Mouse (Mus musculus) left cerebral cortex, postnatal 4 days (tissue): Measurements from ENCODE around the gene Msx2. TPM values are rescaled to one million over a fixed set of nuclear protein-coding genes. Genes with fewer than 3 reads are reported as not detected.

Source experiments
- DNase-seq: peaks from one replicate; pipeline ENCODE4 v3.0.0-alpha.2; 2022
- intact Hi-C: fragments of 180-260 bp; cut with DNase I; formaldehyde crosslinking; loops from one replicate; pipeline ENCODE4 v1.15.1; 2025
- total RNA-seq, 2 experiments: library from RNA; stranded (reverse); gene quantifications; 2 replicates each; pipeline ENCODE4 v1.2.3; 2021

Msx2 gene
- under 1 TPM; 0.60 to 0.74 TPM for total RNA-seq

- intact Hi-C loops: no loop called here
- DNase-seq: peak; percentile 87
These were observed at the start of gene Msx2 for GRCm38 (mm10) chr13:53472614-53473124. TSS of gene Msx2 (minus strand) at chr13:53473074.

GRCm38 (mm10) chr13:53521468-53521867 is 48.6 kb upstream of the Msx2 start:
- intact Hi-C loops: no loop called here
- DNase-seq: no peak

GRCm38 (mm10) chr13:53520343-53520937 is 47.6 kb upstream of the Msx2 start:
- intact Hi-C loops: no loop called here
- DNase-seq: no peak

GRCm38 (mm10) chr13:53519727-53520126 is 46.9 kb upstream of the Msx2 start:
- intact Hi-C loops: no loop called here

GRCm38 (mm10) chr13:53518306-53518705 is 45.4 kb upstream of the Msx2 start:
- intact Hi-C loops: no loop called here
- no peak for DNase-seq

More at GRCm38 (mm10) chr13:53519727-53520126, 46.9 kb upstream of the Msx2 start:
- DNase-seq: no peak

GRCm38 (mm10) chr13:53514574-53514973 is 41.7 kb upstream of the Msx2 start:
- no peak for DNase-seq
- intact Hi-C loops: no loop called here

GRCm38 (mm10) chr13:53511366-53511765 is 38.5 kb upstream of the Msx2 start:
- intact Hi-C loops: no loop called here
- DNase-seq: no peak

GRCm38 (mm10) chr13:53502406-53502805 is 29.5 kb upstream of the Msx2 start:
- DNase-seq: no peak
- intact Hi-C loops: no loop called here

- intact Hi-C loops: no loop called here
- DNase-seq: no peak
These were observed 28.8 kb upstream of the Msx2 start for GRCm38 (mm10) chr13:53501561-53502253.

GRCm38 (mm10) chr13:53501057-53501456 is 28.2 kb upstream of the Msx2 start:
- DNase-seq: no peak
- intact Hi-C loops: no loop called here

- intact Hi-C loops: no loop called here
- no peak for DNase-seq
These were observed 13.6 kb upstream of the Msx2 start for GRCm38 (mm10) chr13:53486512-53486911.

- intact Hi-C loops: no loop called here
- DNase-seq: peak; percentile 57
These were observed 2.9 kb upstream of the Msx2 start for GRCm38 (mm10) chr13:53475701-53476188.

- DNase-seq: no peak
- intact Hi-C loops: no loop called here
These were observed 1.6 kb upstream of the Msx2 start for GRCm38 (mm10) chr13:53474491-53474890.

- intact Hi-C loops: no loop called here
- no peak for DNase-seq
These were observed 1.1 kb upstream of the Msx2 start for GRCm38 (mm10) chr13:53473991-53474390.

GRCm38 (mm10) chr13:53473291-53473690 is 417 bp upstream of the Msx2 start:
- intact Hi-C loops: no loop called here
- no peak for DNase-seq

- intact Hi-C loops: no loop called here
- no peak for DNase-seq
These were observed 804 bp downstream of the Msx2 start for GRCm38 (mm10) chr13:53471926-53472613.

- no peak for DNase-seq
- intact Hi-C loops: no loop called here
These were observed 1.5 kb downstream of the Msx2 start for GRCm38 (mm10) chr13:53471411-53471810.

- intact Hi-C loops: no loop called here
- DNase-seq: no peak
These were observed 2.3 kb downstream of the Msx2 start for GRCm38 (mm10) chr13:53470437-53471151.

GRCm38 (mm10) chr13:53469756-53470155 is 3.1 kb downstream of the Msx2 start:
- DNase-seq: no peak
- intact Hi-C loops: loop anchor here (10.0 kb wide), 1 partner anchor 125 kb away; no protein-coding TSS in a partner anchor

- intact Hi-C loops: loop anchor here (10.0 kb wide), 1 partner anchor 127 kb away; no protein-coding TSS in a partner anchor
These were observed 4.7 kb downstream of the Msx2 start for GRCm38 (mm10) chr13:53468171-53468570.

More at GRCm38 (mm10) chr13:53468171-53468570, 4.7 kb downstream of the Msx2 start:
- DNase-seq: no peak
